Mouse (Mus musculus): ENCODE data around the gene Gpc5.

- TF ChIP-seq CTCF (IDR thresholded peaks at IDR 0.05; ENCODE audit: extremely low read depth, insufficient read length, insufficient replicate concordance, low read depth, low read length): no peak
- no peak for TF ChIP-seq POLR2A (IDR thresholded peaks at IDR 0.05; ENCODE audit: low read depth, low read length)
Measured at GRCm38 (mm10) chr14:116127943-116128342, 1035.9 kb downstream of the Gpc5 start.
